Mouse (Mus musculus) brain, embryonic 14.5 days (tissue): ENCODE measurements at regions not wholly inside any gene's neighbourhood (a gene's known extent, or its start where the extent isn't known, plus 50 kb on each side); places are given as distances from the start of the nearest gene placed in this dataset.
A peak's percentile ranks its signal among the peaks of the same experiment; 100 is the strongest.

ENCODE experiments used
- DNase-seq: peaks from one replicate; pipeline ENCODE4 v3.0.0-alpha.2; 2011; ENCODE audit warnings: low read depth
- CTCF ChIP-seq: fragments of 200-500 bp; IDR thresholded peaks from 2 replicates; pipeline ENCODE4 v1.5.1; 2012; ENCODE audit warnings: inconsistent platforms, mild to moderate bottlenecking, moderate library complexity, borderline replicate concordance; ENCODE audit not compliant: insufficient read depth, insufficient read length; ENCODE audit errors: extremely low read depth
- POLR2A ChIP-seq: fragments of 200-500 bp; IDR thresholded peaks from 2 replicates; pipeline ENCODE4 v1.6.1; 2012; ENCODE audit warnings: mild to moderate bottlenecking, inconsistent platforms, borderline replicate concordance; ENCODE audit not compliant: poor library complexity, insufficient read depth, insufficient read length, severe bottlenecking; ENCODE audit errors: extremely low read depth

DNA sequence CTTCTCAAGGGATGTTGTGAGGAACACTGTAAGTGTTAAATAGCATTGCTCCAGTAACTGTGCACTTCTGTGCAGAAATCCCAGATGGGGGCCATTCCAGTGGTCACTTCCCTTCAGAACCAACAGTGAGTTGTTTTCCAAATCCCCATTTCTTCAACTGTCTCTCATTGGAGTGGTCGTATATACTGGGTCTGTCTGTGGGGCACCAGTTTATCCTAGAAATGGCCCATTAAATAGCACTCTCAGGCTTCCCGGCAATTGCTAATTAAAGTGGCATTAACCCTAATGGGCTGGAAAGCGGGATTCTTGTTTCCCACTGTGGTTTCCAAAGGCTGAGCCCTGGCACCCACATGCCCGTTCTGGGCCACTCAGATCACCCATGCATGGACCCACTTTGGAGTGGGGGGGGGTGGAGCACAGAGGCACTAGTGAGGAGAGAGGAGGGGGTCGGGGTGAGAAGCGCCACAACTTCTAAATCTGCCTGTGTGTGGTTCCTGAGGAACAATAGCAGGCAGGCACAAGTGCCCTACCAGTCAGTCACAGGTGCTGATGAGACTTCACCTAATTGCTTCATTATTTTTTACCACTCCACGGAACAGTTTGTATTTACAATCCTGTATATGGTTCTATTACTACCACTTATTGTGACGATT, 78.1 kb downstream of the Fam204a start:
- peak; percentile 91 for DNase-seq
- no peak for TF ChIP-seq CTCF
- no peak for TF ChIP-seq POLR2A

DNA sequence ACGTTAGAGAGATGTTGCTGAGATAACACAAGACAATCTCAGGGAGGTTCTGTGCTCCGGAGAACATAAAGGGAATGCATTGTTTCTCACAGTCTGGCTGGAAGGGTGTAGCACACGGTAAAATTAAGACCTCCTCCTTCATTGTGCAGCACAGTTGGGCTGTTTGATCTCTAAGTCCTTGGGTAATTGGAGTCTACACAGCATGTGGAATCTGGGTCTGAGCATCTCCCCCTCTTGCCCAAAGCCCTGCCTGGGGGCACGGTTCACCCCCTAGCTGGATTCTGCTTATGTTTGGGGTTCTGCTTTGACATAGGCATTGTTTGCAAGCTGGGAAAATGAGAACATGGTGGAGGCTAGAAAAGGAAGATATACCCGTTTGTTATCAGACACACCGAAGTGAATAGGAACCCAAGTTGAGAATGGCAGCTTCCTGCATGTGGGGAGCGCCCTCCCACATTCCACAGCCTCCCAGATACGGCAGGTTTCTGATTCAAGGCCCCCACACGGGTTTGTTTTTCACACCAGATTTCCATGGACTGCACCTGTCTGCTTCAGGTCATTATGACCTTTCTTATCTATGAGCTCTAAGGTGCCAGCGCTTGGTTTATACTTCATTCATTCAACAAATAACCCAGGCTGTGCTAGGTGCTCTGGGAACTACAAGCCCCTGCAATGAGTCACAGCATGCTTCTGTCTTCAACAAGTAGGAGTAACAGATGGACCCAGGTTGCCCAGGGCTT, 79.9 kb downstream of the Fam204a start:
- peak; percentile 65 for DNase-seq
- no peak for TF ChIP-seq POLR2A
- no peak for TF ChIP-seq CTCF

DNA sequence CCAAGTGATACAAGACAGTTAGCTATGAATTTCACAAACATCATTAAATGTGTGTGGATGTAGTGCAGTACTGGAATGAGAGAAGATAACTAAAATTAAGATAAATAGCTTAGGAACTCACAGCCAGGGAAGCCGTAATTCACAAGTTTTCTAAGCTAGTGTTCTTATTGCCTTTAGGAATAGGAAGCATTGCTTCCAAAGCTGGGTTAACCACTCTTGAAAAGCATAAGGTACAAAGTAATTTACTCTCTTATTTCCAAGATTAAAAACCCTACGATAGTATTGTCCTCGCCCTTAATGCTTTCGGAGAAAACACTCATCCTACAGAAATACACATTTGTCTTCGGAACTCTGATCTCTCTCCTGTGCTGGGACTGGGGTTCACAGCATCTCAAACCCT, 81.3 kb downstream of the Fam204a start:
- peak; percentile 24 for DNase-seq
- TF ChIP-seq POLR2A (no peak), CTCF (no peak)

DNA sequence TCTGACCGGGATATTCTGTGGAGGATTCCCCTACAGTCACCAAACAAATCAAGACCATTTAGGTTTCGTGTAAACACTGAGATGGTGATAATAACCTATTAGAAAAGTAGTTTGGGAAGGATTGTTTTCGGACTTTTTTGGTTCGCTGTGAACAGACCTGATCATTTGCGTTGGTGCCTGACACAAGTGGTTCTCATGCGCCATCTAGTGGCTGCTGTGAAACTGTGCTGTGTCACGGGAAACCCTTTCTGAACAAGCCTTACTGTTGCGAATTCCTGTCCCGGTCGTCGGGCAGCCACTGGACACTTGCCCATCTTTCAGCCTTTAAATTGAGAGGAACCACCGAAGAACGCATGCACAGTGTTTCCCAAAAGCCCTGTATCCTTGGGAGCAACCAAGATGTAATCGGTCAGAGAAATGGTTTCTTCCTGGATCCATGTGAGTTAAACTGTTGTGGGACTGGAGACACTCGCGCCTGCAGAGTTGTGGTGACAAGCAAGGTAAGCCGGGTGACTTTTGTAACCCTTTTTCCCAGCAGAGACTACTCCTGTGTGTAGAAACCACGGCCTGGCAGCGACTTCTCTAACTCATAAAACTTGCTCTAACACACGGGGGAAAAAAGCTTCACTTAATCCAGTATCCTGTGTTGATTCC, 82.0 kb downstream of the Fam204a start:
- peak; percentile 96 for DNase-seq
- TF ChIP-seq POLR2A: no peak
- TF ChIP-seq CTCF: peak; percentile 95

DNA sequence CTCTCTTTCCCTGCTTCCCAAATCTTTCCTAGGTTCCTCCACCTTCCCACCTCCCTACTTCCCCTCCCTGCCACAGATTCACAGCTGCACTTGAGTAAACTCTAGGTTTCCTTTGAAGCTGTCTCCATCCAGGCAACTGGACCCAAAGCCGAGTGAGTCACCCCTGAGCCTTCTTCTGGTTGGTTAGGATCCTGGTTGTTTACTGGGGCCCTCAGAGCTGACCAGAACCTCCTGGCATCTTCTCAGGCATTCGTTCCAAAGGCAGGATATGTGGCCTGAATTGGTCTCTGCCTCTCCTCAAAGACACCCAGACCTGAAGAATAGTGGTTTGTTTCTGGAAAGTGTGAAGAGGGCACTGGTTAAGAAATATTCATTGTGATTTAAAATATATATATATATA, 87.6 kb downstream of the Fam204a start:
- no peak for DNase-seq
- TF ChIP-seq POLR2A (no peak), CTCF (no peak)

DNA sequence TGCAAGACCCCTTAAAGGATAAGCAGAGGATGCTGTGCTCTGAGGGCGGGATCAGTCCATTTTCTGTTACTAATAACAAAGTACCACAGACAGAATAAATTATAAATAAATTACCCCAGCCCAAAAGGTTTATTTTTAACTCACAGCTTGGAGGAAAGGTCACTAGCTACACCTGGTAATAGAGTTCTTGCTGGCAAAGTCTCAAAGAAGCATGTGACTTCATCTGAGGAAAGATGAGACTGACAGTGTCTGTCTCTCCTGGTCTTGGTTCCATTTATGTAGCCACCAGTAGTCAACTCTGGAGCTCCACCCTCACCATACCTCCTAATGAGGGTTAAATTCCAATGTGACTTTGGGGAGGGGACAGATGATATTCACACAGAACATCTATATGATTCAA, 90.0 kb downstream of the Fam204a start:
- no peak for DNase-seq
- TF ChIP-seq CTCF: no peak
- no peak for TF ChIP-seq POLR2A

DNA sequence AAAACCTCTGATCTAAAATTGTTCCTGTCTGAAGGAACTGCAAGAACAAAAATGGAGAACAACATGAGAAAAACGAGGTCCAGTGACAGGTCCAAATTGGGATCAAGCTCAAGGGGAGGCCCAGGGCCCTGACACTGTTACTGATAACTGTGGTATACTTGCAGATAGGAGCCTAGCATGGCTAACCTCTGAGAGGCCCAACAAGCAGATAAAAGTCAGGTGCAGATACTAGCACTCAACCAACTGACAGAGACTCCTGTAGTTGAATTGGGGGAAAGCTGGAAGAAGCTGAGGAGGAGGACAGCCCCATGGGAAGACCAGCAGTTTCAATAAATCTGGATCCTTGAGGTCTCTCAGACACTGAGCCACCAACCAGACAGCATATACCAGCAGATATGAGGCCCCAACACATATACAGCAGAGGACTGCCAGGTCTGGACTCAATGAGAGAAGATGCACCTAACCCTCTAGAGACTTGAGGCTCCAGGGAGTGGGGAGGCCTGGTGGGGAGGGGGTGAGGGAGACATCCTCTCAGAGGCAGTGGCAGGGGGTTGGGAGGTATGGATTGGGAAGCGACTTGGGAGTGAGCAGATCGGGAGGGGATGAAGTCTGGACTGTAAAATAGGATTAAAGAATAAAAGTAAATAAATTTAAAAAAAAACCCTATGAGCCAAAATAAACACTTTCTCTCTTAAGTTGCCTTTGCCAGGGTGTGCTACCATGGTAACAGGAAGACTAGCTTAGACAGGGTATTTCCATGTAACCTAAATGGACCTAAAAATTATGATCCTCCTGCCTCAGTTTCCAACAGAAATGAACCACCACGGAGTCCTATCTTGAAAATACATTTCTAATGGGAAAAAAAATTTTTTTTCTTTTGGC, 91.8 kb downstream of the Fam204a start:
- TF ChIP-seq CTCF (no peak), POLR2A (no peak)
- no peak for DNase-seq

DNA sequence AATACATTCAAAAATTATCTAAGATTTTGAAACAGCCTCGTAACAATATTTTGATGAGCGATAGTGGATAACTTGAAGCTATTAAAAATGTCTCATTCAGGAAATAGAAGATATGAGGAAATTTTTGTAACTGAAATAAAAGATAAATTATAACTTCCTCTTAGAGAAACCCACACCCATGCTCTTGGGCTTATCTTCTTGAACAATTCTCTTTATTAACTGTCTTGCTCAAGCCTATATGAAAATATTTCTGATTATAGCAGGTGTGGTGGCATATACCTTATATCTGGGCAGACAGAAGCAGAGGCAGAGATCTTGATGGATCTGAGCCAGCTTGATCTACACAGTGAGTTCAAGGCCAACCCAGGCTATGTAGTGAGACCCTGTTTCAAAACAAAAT, 96.9 kb downstream of the Fam204a start:
- no peak for DNase-seq
- TF ChIP-seq POLR2A: no peak
- TF ChIP-seq CTCF: no peak

DNA sequence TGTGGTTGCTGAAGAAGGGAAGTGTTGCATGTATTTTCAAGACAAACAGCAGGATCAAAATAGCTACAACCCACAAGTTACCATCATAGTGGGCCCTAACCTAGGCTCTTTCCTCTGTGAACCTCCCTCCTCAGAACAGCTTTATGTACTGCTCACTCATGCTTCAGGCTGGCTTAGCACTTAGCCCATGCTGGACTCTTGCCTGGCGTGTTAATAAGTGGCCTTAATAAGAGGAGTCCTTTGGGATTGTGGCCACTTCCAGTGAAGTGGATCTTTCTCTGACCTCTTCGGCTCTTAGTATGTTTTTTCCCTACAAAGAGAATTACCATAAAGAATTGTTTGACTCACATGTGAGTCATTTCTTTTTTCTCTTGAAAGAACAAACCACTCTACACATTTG, 101.9 kb downstream of the Fam204a start:
- no peak for TF ChIP-seq CTCF
- no peak for TF ChIP-seq POLR2A
- DNase-seq: no peak

DNA sequence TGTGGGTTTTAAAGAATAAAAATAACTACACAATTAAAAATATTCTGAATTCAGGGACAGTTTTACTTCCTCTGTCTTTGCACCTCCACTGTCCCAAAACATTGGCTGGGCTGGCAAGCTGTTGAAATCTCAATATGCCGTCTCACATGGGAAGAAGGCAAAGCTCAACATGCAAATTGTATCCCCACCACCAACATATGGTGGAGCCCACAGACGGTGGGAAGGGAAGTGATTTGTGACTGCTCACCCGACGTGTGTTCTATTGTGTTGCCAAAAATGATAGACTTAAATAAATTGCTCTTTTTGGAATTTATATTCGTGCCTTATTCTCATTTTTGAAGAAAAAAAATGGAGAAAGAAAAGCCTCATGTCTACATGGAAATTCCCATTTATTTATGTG, 105.6 kb downstream of the Fam204a start:
- DNase-seq: peak; percentile 66

DNA sequence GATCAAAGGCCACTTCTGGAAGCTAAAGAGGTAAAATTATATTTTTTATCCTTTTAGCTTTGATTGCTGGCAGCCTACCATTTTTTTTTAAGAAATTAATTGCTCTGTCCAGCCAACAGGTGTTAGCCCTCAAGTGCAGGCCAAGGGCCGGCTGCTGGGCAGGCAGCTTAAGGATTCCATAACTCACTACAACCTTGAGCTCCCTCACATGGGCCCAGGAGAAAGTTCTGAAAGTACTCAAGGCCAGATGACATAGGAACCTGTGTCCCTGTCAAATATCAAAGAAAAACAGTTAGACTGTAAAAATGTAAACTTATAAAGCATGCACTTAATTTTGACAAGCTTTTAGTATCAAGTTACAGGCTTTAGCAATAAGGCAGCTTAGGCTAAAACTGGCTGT, 107.5 kb downstream of the Fam204a start:
- no peak for TF ChIP-seq CTCF
- no peak for TF ChIP-seq POLR2A
- DNase-seq: no peak

More for the DNA sequence above, 105.6 kb downstream of the Fam204a start:
- TF ChIP-seq CTCF: no peak
- TF ChIP-seq POLR2A: no peak
